Mouse (Mus musculus) testis, adult 2 months (tissue): Measurements from ENCODE around the gene Mark3.

Source experiments
- CTCF ChIP-seq: fragments of 200-500 bp; IDR thresholded peaks from 2 replicates; pipeline ENCODE4 v1.5.1; 2012; ENCODE audit warnings: low read depth, mild to moderate bottlenecking, inconsistent platforms, low read length, moderate library complexity; ENCODE audit not compliant: control insufficient read depth, insufficient read depth, insufficient replicate concordance
- POLR2A ChIP-seq: fragments of 200-500 bp; IDR thresholded peaks from 2 replicates; pipeline ENCODE4 v1.6.1; 2012; ENCODE audit warnings: low read depth, mild to moderate bottlenecking, inconsistent platforms, low read length, moderate library complexity; ENCODE audit not compliant: control insufficient read depth

- TF ChIP-seq CTCF (no peak), POLR2A (no peak)
Measured at GRCm38 (mm10) chr12:111664144-111664634, 89.9 kb downstream of the Mark3 start.
